Mouse (Mus musculus) neural tube, embryonic 15.5 days (tissue): ENCODE measurements at regions not wholly inside any gene's neighbourhood (a gene's known extent, or its start where the extent isn't known, plus 50 kb on each side); places are given as distances from the start of the nearest gene placed in this dataset.
"Not testable (repeated sequence)": the region's sequence is repeated elsewhere in the genome, so short reads cannot be mapped to it uniquely, and the experiment has no call there.

Experiments
- ATAC-seq: fragments of 200-750 bp; cut with Nextera tagmentation; 2 replicates; pipeline ENCODE4 v1.8.0; 2017; ENCODE audit warnings: mild to moderate bottlenecking, moderate TSS enrichment, moderate library complexity; ENCODE audit not compliant: low FRiP score
- H3K27ac ChIP-seq: fragments of 300-500 bp; sonication (generic); replicated peaks from 2 replicates; pipeline ENCODE4 v1.5.1; 2015; ENCODE audit warnings: mild to moderate bottlenecking, inconsistent platforms
- H3K27me3 ChIP-seq: fragments of 300-500 bp; sonication (generic); replicated peaks from 2 replicates; pipeline ENCODE4 v1.6.1; 2015; ENCODE audit warnings: inconsistent platforms
- H3K36me3 ChIP-seq: fragments of 300-500 bp; sonication (generic); 2 replicates; pipeline ENCODE4 v1.6.1; 2015; ENCODE audit warnings: inconsistent platforms
- H3K4me1 ChIP-seq: fragments of 300-500 bp; sonication (generic); 2 replicates; pipeline ENCODE4 v1.6.1; 2015; ENCODE audit warnings: inconsistent platforms
- H3K4me2 ChIP-seq: fragments of 300-500 bp; sonication (generic); 2 replicates; pipeline ENCODE4 v1.6.1; 2015; ENCODE audit warnings: inconsistent platforms, mild to moderate bottlenecking, moderate library complexity
- H3K4me3 ChIP-seq: fragments of 300-500 bp; sonication (generic); replicated peaks from 2 replicates; pipeline ENCODE4 v1.5.1; 2015; ENCODE audit warnings: mild to moderate bottlenecking, inconsistent platforms
- H3K9ac ChIP-seq: fragments of 300-500 bp; sonication (generic); replicated peaks from 2 replicates; pipeline ENCODE4 v1.6.1; 2015; ENCODE audit warnings: mild to moderate bottlenecking, inconsistent platforms
- H3K9me3 ChIP-seq: fragments of 300-500 bp; sonication (generic); replicated peaks from 2 replicates; pipeline ENCODE4 v1.6.1; 2016; ENCODE audit warnings: inconsistent platforms
- WGBS: fragments of 180-500 bp; shearing (Covaris S2); methylation state at CpG from one replicate; pipeline ENCODE4 v1.1.7; 2015; ENCODE audit warnings: mixed read lengths; 5-methylcytosine and 5-hydroxymethylcytosine counted together

GRCm38 (mm10) chr4:66691598-66692220 is 135.7 kb upstream of the Tlr4 start:
- 37% methylated on average over 5 of the region's 5 CpGs for WGBS
- H3K4me3 ChIP-seq, result no peak overlapping the region
- no peak overlapping the region for H3K4me2 ChIP-seq
- H3K27ac ChIP-seq, result no peak overlapping the region; the same call in 1 of the 2 replicates
- H3K4me1 ChIP-seq, result 0 out of 2 replicates have a peak, but pooled peaks cover 6% of the 10 kb centered on the region
- H3K36me3 ChIP-seq, result no peaks in the 10 kb centered on the region
- no peaks in the 10 kb centered on the region for H3K9me3 ChIP-seq
- H3K27me3 ChIP-seq, result no peaks in the 10 kb centered on the region
- no peak overlapping the region for H3K9ac ChIP-seq
- peak; percentile 47 for ATAC-seq

- no peak overlapping the region for H3K9ac ChIP-seq
- H3K4me3 ChIP-seq, result no peak overlapping the region
- 0 out of 2 replicates have a peak overlapping the region, but pooled peaks have one; percentile 29 for H3K27ac ChIP-seq
- ATAC-seq, result peak; percentile 63
- H3K4me2 ChIP-seq, result no peak overlapping the region
- no peaks in the 10 kb centered on the region for H3K9me3 ChIP-seq
- WGBS, result 53% methylated on average over 4 of the region's 4 CpGs
- H3K36me3 ChIP-seq, result no peaks in the 10 kb centered on the region
- H3K4me1 ChIP-seq, result 0 out of 2 replicates have a peak, but pooled peaks cover 6% of the 10 kb centered on the region
- H3K27me3 ChIP-seq, result no peaks in the 10 kb centered on the region
Observed at GRCm38 (mm10) chr4:66693982-66694578, 133.3 kb upstream of the Tlr4 start.

- peak; percentile 88; the same call in 1 of the 2 replicates for ATAC-seq
Observed at GRCm38 (mm10) chr4:66715821-66716760, 111.3 kb upstream of the Tlr4 start.

GRCm38 (mm10) chr4:66737407-66737806 is 90.0 kb upstream of the Tlr4 start:
- H3K4me1 ChIP-seq, result no peaks in the 10 kb centered on the region
- 27% methylated on average over 2 of the region's 2 CpGs for WGBS
- H3K9ac ChIP-seq, result no peak overlapping the region
- ATAC-seq, result no peak
- H3K9me3 ChIP-seq, result no peaks in the 10 kb centered on the region
- no peaks in the 10 kb centered on the region for H3K27me3 ChIP-seq
- H3K36me3 ChIP-seq, result no peaks in the 10 kb centered on the region
- H3K4me3 ChIP-seq, result no peak overlapping the region
- H3K27ac ChIP-seq, result no peak overlapping the region
- H3K4me2 ChIP-seq, result no peak overlapping the region

More at GRCm38 (mm10) chr4:66715821-66716760, 111.3 kb upstream of the Tlr4 start:
- no peak overlapping the region for H3K4me3 ChIP-seq
- H3K4me1 ChIP-seq, result 0 out of 2 replicates have a peak, but pooled peaks cover 5% of the 10 kb centered on the region
- peaks cover 3% of the 10 kb centered on the region; the same call in 1 of the 2 replicates for H3K9me3 ChIP-seq
- no peak overlapping the region; the same call in 1 of the 2 replicates for H3K27ac ChIP-seq
- no peaks in the 10 kb centered on the region for H3K36me3 ChIP-seq
- 49% methylated on average over 6 of the region's 6 CpGs for WGBS
- H3K9ac ChIP-seq, result no peak overlapping the region
- H3K4me2 ChIP-seq, result no peak overlapping the region
- no peaks in the 10 kb centered on the region for H3K27me3 ChIP-seq

GRCm38 (mm10) chr4:66743421-66743820 is 84.0 kb upstream of the Tlr4 start:
- 94% methylated on average over 19 of the region's 19 CpGs for WGBS
- H3K9me3 ChIP-seq, result not testable (repeated sequence)

GRCm38 (mm10) chr4:66768762-66769161 is 58.6 kb upstream of the Tlr4 start:
- 34% methylated on average over 4 of the region's 4 CpGs for WGBS
- peak; percentile 65; the same call in 1 of the 2 replicates for ATAC-seq
- H3K4me1 ChIP-seq, result no peaks in the 10 kb centered on the region
- H3K27me3 ChIP-seq, result no peaks in the 10 kb centered on the region
- no peak overlapping the region for H3K4me3 ChIP-seq
- H3K36me3 ChIP-seq, result no peaks in the 10 kb centered on the region
- no peak overlapping the region for H3K4me2 ChIP-seq
- no peak overlapping the region for H3K9ac ChIP-seq
- no peaks in the 10 kb centered on the region for H3K9me3 ChIP-seq
- no peak overlapping the region for H3K27ac ChIP-seq

More at GRCm38 (mm10) chr4:66743421-66743820, 84.0 kb upstream of the Tlr4 start:
- H3K9ac ChIP-seq, H3K4me2 ChIP-seq, H3K4me3 ChIP-seq, H3K27me3 ChIP-seq, ATAC-seq, H3K4me1 ChIP-seq, H3K27ac ChIP-seq, H3K36me3 ChIP-seq: not testable (repeated sequence)
